Mouse (Mus musculus) lung, embryonic 14.5 days (tissue): ENCODE results near the gene Tenm4. TPM values are rescaled to one million over a fixed set of nuclear protein-coding genes. Genes with fewer than 3 reads are reported as not detected.

Experiments
- ATAC-seq: fragments of 200-750 bp; cut with Nextera tagmentation; 2 replicates; pipeline ENCODE4 v1.8.0; 2017; ENCODE audit warnings: mild to moderate bottlenecking, moderate TSS enrichment, moderate library complexity; ENCODE audit not compliant: insufficient read depth
- DNase-seq: peaks from one replicate; pipeline ENCODE4 v3.0.0-alpha.2; 2015
- H3K27ac ChIP-seq: fragments of 300-500 bp; sonication (generic); 2 replicates; pipeline ENCODE4 v1.5.1; 2014; ENCODE audit warnings: low read depth, mild to moderate bottlenecking, moderate library complexity
- H3K27me3 ChIP-seq: fragments of 300-500 bp; sonication (generic); 2 replicates; pipeline ENCODE4 v1.6.1; 2014; ENCODE audit warnings: low read length, control low read depth; ENCODE audit not compliant: insufficient read depth
- H3K36me3 ChIP-seq: fragments of 300-500 bp; sonication (generic); 2 replicates; pipeline ENCODE4 v1.6.1; 2014; ENCODE audit warnings: control low read depth; ENCODE audit not compliant: insufficient read depth
- H3K4me1 ChIP-seq: fragments of 300-500 bp; sonication (generic); 2 replicates; pipeline ENCODE4 v1.6.1; 2014; ENCODE audit warnings: antibody characterized with exemption, control low read depth; ENCODE audit not compliant: insufficient read depth
- H3K4me2 ChIP-seq: fragments of 300-500 bp; sonication (generic); 2 replicates; pipeline ENCODE4 v1.6.1; 2014; ENCODE audit warnings: mild to moderate bottlenecking
- H3K4me3 ChIP-seq: fragments of 300-500 bp; sonication (generic); 2 replicates; pipeline ENCODE4 v1.5.1; 2014; ENCODE audit warnings: low read depth, low read length
- H3K9ac ChIP-seq: fragments of 300-500 bp; sonication (generic); 2 replicates; pipeline ENCODE4 v1.6.1; 2014
- H3K9me3 ChIP-seq: fragments of 300-500 bp; sonication (generic); 2 replicates; pipeline ENCODE4 v1.6.1; 2016; ENCODE audit warnings: low read depth, low read length, control low read depth
- CTCF ChIP-seq: IDR thresholded peaks from 2 replicates; pipeline ENCODE4 v1.5.1; 2016; ENCODE audit warnings: antibody characterized with exemption, low read depth
- WGBS: fragments of 180-500 bp; shearing (Covaris S2); extraction: QIAGEN DNeasy Blood & Tissue Kit; methylation state at CpG from one replicate; pipeline ENCODE4 v1.1.7; 2014; 5-methylcytosine and 5-hydroxymethylcytosine counted together
- polyA plus RNA-seq: library from polyadenylated mRNA; unstranded; fragments of >200 nt; fragmentation: Nextera tagmentation; extraction: Ambion mirVana; gene quantifications from 2 replicates; pipeline ENCODE4 v1.2.1, GENCODE M21; 2014

Gene Tenm4
- polyA plus RNA-seq, 1 experiment from 2014 or later: 24.9 TPM

GRCm38 (mm10) chr7:96773585-96774225, 602.7 kb downstream of the Tenm4 start:
- Histone ChIP-seq H3K27me3 (no peaks in the 10 kb centered on the region), H3K4me1 (peaks cover 17% of the 10 kb centered on the region), H3K4me2 (no peak overlapping the region), H3K27ac (peak overlapping the region; percentile 92; the same call in 1 of the 2 replicates), H3K9ac (no peak overlapping the region), H3K9me3 (no peaks in the 10 kb centered on the region), H3K36me3 (no peaks in the 10 kb centered on the region), H3K4me3 (no peak overlapping the region)
- DNase-seq (no peak), ATAC-seq (no peak)
- TF ChIP-seq CTCF: no peak
- WGBS: 76% methylated on average over 17 of the region's 17 CpGs

GRCm38 (mm10) chr7:96775080-96775486, 604.0 kb downstream of the Tenm4 start:
- H3K9me3 ChIP-seq: no peaks in the 10 kb centered on the region
- H3K4me2 ChIP-seq: no peak overlapping the region
- no peak overlapping the region for H3K4me3 ChIP-seq
- WGBS: 23% methylated on average over 6 of the region's 6 CpGs
- 0 out of 2 replicates have a peak overlapping the region, but pooled peaks have one; percentile 9 for H3K9ac ChIP-seq
- peak overlapping the region; percentile 92 for H3K27ac ChIP-seq
- no peaks in the 10 kb centered on the region for H3K27me3 ChIP-seq
- ATAC-seq (peak; percentile 80), DNase-seq (peak; percentile 78)
- peaks cover 17% of the 10 kb centered on the region for H3K4me1 ChIP-seq
- no peaks in the 10 kb centered on the region for H3K36me3 ChIP-seq
- no peak for TF ChIP-seq CTCF

GRCm38 (mm10) chr7:96777938-96778600, 607.0 kb downstream of the Tenm4 start:
- peaks cover 17% of the 10 kb centered on the region for H3K4me1 ChIP-seq
- H3K27ac ChIP-seq: no peak overlapping the region
- H3K9ac ChIP-seq: no peak overlapping the region
- TF ChIP-seq CTCF: no peak
- no peaks in the 10 kb centered on the region for H3K36me3 ChIP-seq
- ATAC-seq: no peak
- H3K27me3 ChIP-seq: no peaks in the 10 kb centered on the region
- no peak for DNase-seq
- no peaks in the 10 kb centered on the region for H3K9me3 ChIP-seq
- 85% methylated on average over 8 of the region's 8 CpGs for WGBS
- H3K4me2 ChIP-seq: no peak overlapping the region
- no peak overlapping the region for H3K4me3 ChIP-seq

GRCm38 (mm10) chr7:96778601-96778969, 607.5 kb downstream of the Tenm4 start:
- WGBS: 56% methylated on average over 3 of the region's 3 CpGs
- ATAC-seq (no peak), DNase-seq (peak; percentile 53)
- Histone ChIP-seq H3K4me3 (no peak overlapping the region), H3K9ac (no peak overlapping the region), H3K4me2 (no peak overlapping the region), H3K27me3 (no peaks in the 10 kb centered on the region), H3K4me1 (peaks cover 17% of the 10 kb centered on the region), H3K27ac (no peak overlapping the region), H3K36me3 (no peaks in the 10 kb centered on the region), H3K9me3 (no peaks in the 10 kb centered on the region)
- peak; percentile 62 for TF ChIP-seq CTCF

DNA sequence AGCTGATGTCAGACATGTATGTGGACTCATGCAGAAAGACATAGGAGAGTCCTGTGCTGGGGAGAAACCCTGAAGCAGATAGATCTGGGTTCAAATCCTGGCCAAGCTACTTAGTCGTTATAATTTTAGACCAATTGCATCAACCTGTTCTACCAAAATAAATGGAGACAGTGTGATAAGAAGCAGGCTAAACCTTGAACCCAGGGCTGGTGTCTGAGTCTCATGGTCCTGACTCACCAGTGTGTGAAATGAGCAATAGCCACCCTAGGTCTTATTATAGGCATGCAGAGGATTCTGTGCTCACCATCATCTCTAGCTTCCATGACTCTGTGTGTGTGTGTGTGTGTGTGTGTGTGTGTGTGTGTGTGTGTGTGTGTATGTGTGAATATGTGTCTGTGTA, 609.5 kb downstream of the Tenm4 start:
- H3K4me2 ChIP-seq: no peak overlapping the region
- no peaks in the 10 kb centered on the region for H3K27me3 ChIP-seq
- H3K9ac ChIP-seq: no peak overlapping the region
- ATAC-seq: no peak
- H3K4me3 ChIP-seq: no peak overlapping the region
- no peak for TF ChIP-seq CTCF
- peaks cover 6% of the 10 kb centered on the region for H3K4me1 ChIP-seq
- H3K27ac ChIP-seq: no peak overlapping the region
- no peaks in the 10 kb centered on the region for H3K9me3 ChIP-seq
- 68% methylated on average over 1 of the region's 1 CpGs for WGBS
- no peak for DNase-seq
- no peaks in the 10 kb centered on the region for H3K36me3 ChIP-seq

DNA sequence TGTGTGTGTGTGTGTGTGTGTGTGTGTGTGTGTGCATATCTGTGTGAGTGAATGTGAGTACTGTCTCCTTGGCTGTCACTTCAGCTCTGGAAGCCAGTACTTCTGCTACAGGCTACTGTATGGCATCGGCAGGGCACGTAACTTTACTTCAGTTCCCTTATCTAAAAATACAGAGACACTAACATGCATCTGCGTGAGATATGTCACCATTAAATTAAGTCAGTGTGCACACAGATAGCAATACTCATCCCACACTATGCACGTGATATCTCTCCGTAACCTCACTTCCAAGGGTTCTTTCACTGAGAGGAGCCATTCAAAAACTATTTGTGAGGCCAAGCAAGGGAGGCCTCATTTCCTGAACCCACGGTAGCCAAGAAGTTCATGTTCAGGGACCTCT, 610.0 kb downstream of the Tenm4 start:
- TF ChIP-seq CTCF: no peak
- H3K4me2 ChIP-seq: no peak overlapping the region
- DNase-seq: no peak
- H3K36me3 ChIP-seq: no peaks in the 10 kb centered on the region
- H3K9ac ChIP-seq: no peak overlapping the region
- H3K27ac ChIP-seq: peak overlapping the region; percentile 46; the same call in 1 of the 2 replicates
- no peaks in the 10 kb centered on the region for H3K27me3 ChIP-seq
- peaks cover 1% of the 10 kb centered on the region; the same call in 1 of the 2 replicates for H3K4me1 ChIP-seq
- no peak overlapping the region for H3K4me3 ChIP-seq
- peak; percentile 45; the same call in 1 of the 2 replicates for ATAC-seq
- H3K9me3 ChIP-seq: no peaks in the 10 kb centered on the region
- WGBS: 68% methylated on average over 6 of the region's 6 CpGs

- DNase-seq (no peak), ATAC-seq (no peak)
- Histone ChIP-seq H3K4me1 (no peaks in the 10 kb centered on the region), H3K36me3 (no peaks in the 10 kb centered on the region), H3K27me3 (no peaks in the 10 kb centered on the region), H3K9ac (no peak overlapping the region), H3K27ac (no peak overlapping the region), H3K4me2 (no peak overlapping the region), H3K4me3 (no peak overlapping the region), H3K9me3 (no peaks in the 10 kb centered on the region)
- TF ChIP-seq CTCF: no peak
- 92% methylated on average over 4 of the region's 4 CpGs for WGBS
Observed at GRCm38 (mm10) chr7:96782686-96783085, 611.6 kb downstream of the Tenm4 start.
